Mouse (Mus musculus) ES-Bruce4 (cell line): ENCODE measurements around the gene Taf1c.

Source experiments
- EP300 ChIP-seq: IDR thresholded peaks from 2 replicates; pipeline ENCODE4 v1.6.1; 2011; ENCODE audit warnings: low read depth, low read length; ENCODE audit not compliant: insufficient read depth
- POLR2A ChIP-seq: IDR thresholded peaks from one replicate; pipeline ENCODE4 v1.8.1; 2011; ENCODE audit warnings: low read length; ENCODE audit not compliant: insufficient read depth

DNA sequence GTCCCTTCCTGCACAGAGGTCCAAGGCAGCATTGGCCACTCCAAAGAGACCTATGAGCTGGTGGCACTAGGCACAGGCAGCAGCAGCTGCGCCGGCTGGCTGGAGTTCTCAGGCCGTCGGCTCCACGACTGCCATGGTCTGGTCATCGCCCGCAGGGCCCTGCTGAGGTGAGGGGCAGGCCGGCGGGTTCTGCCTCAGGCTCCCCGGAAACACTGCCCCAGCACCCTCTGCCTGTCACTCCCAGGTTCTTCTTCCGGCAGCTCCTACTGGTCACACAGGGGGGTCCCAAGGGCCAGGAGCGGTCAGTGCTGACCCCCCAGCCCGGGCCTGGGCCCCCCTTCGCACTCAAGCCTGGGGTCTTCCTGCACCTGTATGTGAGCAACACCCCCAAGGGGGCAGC, 10.1 kb upstream of the Taf1c start:
- TF ChIP-seq POLR2A (no peak), EP300 (no peak)
